Mouse (Mus musculus) thymus, adult 2 months (tissue): Measurements from ENCODE around the gene Bend3. TPM values are rescaled to one million over a fixed set of nuclear protein-coding genes. Genes with fewer than 3 reads are reported as not detected.

ENCODE experiments used
- DNase-seq: peaks from one replicate; pipeline ENCODE4 v3.0.0; 2021
- H3K27ac ChIP-seq: fragments of 200-500 bp; 2 replicates; pipeline ENCODE4 v1.5.1; 2012; ENCODE audit warnings: low read length, control low read depth; ENCODE audit not compliant: control insufficient read depth, insufficient read depth
- H3K27me3 ChIP-seq: fragments of 200-500 bp; 2 replicates; pipeline ENCODE4 v1.6.1; 2012; ENCODE audit warnings: mild to moderate bottlenecking, low read length, moderate library complexity, mixed read lengths; ENCODE audit not compliant: control insufficient read depth, insufficient read depth
- H3K36me3 ChIP-seq: fragments of 200-500 bp; 2 replicates; pipeline ENCODE4 v1.6.1; 2012; ENCODE audit warnings: mild to moderate bottlenecking, low read length, moderate library complexity; ENCODE audit not compliant: control insufficient read depth, insufficient read depth
- H3K4me1 ChIP-seq: fragments of 200-500 bp; replicated peaks from 2 replicates; pipeline ENCODE4 v1.6.1; 2012; ENCODE audit warnings: low read length; ENCODE audit not compliant: control insufficient read depth, insufficient read depth
- H3K4me3 ChIP-seq: fragments of 200-500 bp; 2 replicates; pipeline ENCODE4 v1.5.1; 2012; ENCODE audit warnings: mild to moderate bottlenecking, low read length, control low read depth, moderate library complexity; ENCODE audit not compliant: control insufficient read depth, insufficient read depth
- CTCF ChIP-seq: fragments of 200-500 bp; IDR thresholded peaks from 2 replicates; pipeline ENCODE4 v1.5.1; 2012; ENCODE audit warnings: mild to moderate bottlenecking, control low read depth, low read length, moderate library complexity, borderline replicate concordance; ENCODE audit not compliant: control insufficient read depth, poor library complexity, insufficient read depth; ENCODE audit errors: extremely low read depth
- POLR2A ChIP-seq: fragments of 200-500 bp; IDR thresholded peaks from 2 replicates; pipeline ENCODE4 v1.6.1; 2012; ENCODE audit warnings: mild to moderate bottlenecking, low read length, control low read depth, moderate library complexity; ENCODE audit not compliant: control insufficient read depth, poor library complexity, insufficient read depth; ENCODE audit errors: extremely low read depth
- WGBS: fragments of 180-500 bp; shearing (Covaris S2); methylation state at CpG from one replicate; pipeline ENCODE4 v1.1.7; 2018; 5-methylcytosine and 5-hydroxymethylcytosine counted together
- polyA plus RNA-seq: library from polyadenylated mRNA; depleted of rRNA; stranded (reverse); fragments of >200 nt; gene quantifications from 2 replicates; pipeline ENCODE4 v1.2.3, GENCODE M21; 2012

The Bend3 gene
- polyA plus RNA-seq, 1 experiment: 5.1 TPM

DNA sequence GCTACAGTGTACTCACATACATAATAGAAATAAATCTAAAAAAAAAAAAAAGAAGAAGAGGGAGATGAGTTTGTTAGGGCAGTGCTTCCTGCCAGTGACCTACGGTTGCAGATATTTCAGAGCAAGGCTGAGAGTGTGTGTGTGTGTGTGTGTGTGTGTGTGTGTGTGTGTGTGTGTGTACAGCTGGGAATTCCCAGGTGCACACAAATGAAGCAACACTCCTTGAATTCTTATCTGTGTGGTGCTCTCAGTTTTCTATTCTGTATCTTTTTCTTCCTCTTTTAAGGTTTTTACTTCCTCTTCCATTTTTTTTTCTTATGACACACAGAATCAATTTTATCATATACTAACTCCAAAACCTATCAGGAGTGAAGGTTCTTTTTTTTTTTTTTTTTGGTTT, 25.7 kb downstream of the Bend3 start:
- Histone ChIP-seq H3K27me3 (no peaks in the 10 kb centered on the region), H3K4me1 (peaks cover 5% of the 10 kb centered on the region), H3K4me3 (no peak overlapping the region), H3K36me3 (no peaks in the 10 kb centered on the region), H3K27ac (no peak overlapping the region)
- TF ChIP-seq CTCF (no peak), POLR2A (no peak)
- DNase-seq: no peak
- 44% methylated on average over 1 of the region's 1 CpGs for WGBS

DNA sequence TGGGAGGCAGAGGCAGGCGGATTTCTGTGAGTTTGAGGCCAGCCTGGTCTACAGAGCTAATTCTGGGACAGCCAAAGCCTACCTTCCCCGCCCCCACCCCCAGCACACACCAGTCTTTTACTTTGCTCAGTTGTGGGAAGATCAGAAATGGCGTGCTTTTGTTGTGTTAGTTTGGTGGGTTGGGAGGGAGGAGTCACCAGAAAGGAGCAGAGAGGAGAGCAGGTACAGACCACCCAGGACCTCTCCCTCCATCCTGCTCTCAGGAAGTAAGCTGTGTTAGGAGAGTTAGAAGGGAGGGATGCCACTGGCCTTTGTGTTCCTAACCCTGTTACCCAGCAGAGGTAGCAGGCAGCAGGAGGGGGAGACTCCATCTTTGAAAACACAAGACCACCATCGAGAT, 28.4 kb downstream of the Bend3 start:
- no peak overlapping the region for H3K4me3 ChIP-seq
- peaks cover 5% of the 10 kb centered on the region for H3K4me1 ChIP-seq
- DNase-seq: no peak
- H3K36me3 ChIP-seq: peaks cover 7% of the 10 kb centered on the region
- WGBS: 61% methylated on average over 4 of the region's 4 CpGs
- no peak overlapping the region for H3K27ac ChIP-seq
- no peaks in the 10 kb centered on the region for H3K27me3 ChIP-seq
- no peak for TF ChIP-seq CTCF
- no peak for TF ChIP-seq POLR2A

DNA sequence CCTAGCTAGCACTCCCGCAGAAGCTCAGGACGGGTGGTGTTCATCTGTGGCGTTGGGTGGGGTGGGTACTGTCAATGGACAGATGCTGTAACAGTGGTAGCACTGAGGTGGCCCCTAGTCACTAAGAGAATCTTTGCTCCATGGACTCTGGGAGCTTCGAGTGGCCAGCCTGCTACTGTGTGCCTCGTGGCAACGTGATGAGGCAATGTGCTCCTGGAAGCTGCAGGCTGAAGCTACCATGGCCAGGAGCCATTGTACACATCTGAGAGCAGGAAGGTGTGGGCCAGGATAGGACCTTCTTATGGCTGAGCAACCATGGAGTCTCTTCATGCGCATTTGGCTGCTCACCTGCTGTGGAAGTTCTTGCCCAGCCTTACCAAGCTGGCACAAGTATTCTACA, 30.6 kb downstream of the Bend3 start:
- 99% methylated on average over 7 of the region's 7 CpGs for WGBS
- Histone ChIP-seq H3K36me3 (peaks cover 7% of the 10 kb centered on the region), H3K4me1 (peaks cover 5% of the 10 kb centered on the region), H3K27ac (no peak overlapping the region), H3K4me3 (no peak overlapping the region), H3K27me3 (no peaks in the 10 kb centered on the region)
- DNase-seq: no peak
- TF ChIP-seq POLR2A (no peak), CTCF (no peak)

DNA sequence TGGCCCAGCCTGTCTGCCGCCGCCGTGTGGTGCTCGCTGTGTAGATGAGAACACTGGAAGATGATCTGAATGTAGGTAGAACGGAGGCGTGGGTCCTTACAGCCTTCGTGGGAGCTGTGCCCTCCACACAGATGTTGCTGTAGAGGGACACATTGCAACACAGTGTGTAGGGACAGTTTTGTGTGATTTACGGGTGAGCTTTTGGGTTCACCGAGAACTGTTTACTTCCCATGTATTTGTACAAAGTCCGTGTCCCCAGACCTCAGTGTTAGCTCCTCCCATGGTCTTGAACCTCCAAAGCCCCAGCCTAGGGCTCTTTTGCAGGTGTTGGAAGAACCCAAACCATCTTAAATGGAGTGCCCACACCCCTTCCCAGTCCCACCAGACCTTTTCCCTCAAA, 34.3 kb downstream of the Bend3 start:
- H3K36me3 ChIP-seq: peaks cover 7% of the 10 kb centered on the region
- no peaks in the 10 kb centered on the region for H3K4me1 ChIP-seq
- no peak for DNase-seq
- no peak overlapping the region for H3K4me3 ChIP-seq
- TF ChIP-seq POLR2A (no peak), CTCF (no peak)
- no peaks in the 10 kb centered on the region for H3K27me3 ChIP-seq
- no peak overlapping the region for H3K27ac ChIP-seq
- WGBS: 98% methylated on average over 10 of the region's 10 CpGs

DNA sequence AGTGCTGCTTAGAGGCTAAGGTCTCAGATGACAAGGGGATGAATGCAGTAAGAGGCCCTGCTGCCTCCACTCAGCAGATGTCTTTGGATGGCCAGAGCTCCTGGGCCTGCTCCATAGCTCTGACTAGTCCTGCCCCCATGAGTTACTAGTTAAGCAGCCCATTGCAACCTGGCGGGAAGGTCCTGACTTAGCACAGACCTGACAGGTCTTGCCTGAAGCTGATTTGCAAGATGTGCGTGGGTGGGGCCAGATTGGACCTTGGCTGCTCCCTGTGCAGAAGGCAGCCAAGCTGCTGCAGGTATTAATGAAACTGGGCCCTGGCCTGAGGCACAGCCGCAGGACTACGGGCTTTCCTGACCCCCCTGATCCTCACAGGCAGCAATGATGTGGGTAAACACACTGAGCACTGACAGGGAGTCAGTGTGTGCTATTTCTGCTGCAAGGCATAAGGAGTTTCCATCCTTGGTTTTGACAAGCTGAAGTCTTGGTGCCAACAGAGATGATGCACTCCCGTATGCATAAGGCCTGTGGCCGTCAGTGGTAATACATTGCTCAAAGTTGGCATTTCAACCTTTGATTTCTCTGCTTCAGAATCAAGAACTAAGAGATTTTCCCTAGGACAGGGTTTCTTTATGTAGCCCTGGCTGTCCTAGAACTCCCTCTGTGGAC, 38.5 kb downstream of the Bend3 start:
- DNase-seq: no peak
- 96% methylated on average over 6 of the region's 6 CpGs for WGBS
- TF ChIP-seq POLR2A (no peak), CTCF (no peak)
- H3K27me3 ChIP-seq: no peaks in the 10 kb centered on the region
- H3K27ac ChIP-seq: no peak overlapping the region
- H3K36me3 ChIP-seq: no peaks in the 10 kb centered on the region
- no peaks in the 10 kb centered on the region for H3K4me1 ChIP-seq
- no peak overlapping the region for H3K4me3 ChIP-seq

DNA sequence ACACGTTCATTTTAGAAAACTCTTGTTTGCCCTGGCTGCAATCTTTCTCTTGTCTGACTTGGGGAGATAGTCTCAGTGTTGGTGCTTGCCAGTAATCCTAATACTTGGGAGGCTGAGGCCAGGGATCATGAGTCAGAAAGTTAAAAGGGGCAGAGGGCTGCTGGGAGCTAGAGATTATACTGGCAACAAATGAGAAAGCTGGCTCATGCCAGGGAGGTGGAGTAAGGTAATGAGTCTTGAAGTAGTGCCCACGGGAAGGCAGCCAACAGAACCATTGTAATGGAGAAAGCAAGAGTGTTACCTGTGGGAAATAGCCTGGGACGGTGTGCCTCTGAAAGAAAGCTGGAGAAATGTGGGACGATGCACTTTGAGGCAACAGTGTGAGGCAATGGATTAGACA, 39.2 kb downstream of the Bend3 start:
- no peak for DNase-seq

DNA sequence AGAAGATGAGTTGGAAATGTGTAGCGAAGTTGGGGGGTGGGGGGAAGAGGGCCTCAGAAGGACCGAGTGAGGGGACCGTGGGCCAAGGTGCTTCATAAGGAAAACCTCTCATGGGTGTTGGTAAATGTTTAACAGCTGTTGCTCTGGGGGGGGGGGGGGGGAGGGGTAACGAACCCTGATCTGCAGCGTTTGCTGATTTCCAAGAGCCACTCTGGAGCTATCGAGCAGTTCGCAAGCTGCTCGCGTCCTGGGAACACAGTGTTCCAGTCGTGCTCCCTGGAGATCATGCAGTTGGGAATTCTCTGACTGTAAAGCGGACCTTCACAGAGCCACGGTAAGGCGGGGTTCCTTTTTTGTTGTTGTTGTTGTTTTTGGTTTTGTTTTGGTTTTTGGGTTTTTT, 39.7 kb downstream of the Bend3 start:
- TF ChIP-seq POLR2A (no peak), CTCF (no peak)
- Histone ChIP-seq H3K27me3 (no peaks in the 10 kb centered on the region), H3K4me3 (no peak overlapping the region), H3K36me3 (no peaks in the 10 kb centered on the region), H3K4me1 (no peaks in the 10 kb centered on the region), H3K27ac (no peak overlapping the region)
- no peak for DNase-seq
- WGBS: 95% methylated on average over 11 of the region's 13 CpGs

More for the DNA sequence above, 39.2 kb downstream of the Bend3 start:
- TF ChIP-seq CTCF: no peak
- TF ChIP-seq POLR2A: no peak
- Histone ChIP-seq H3K36me3 (no peaks in the 10 kb centered on the region), H3K4me3 (no peak overlapping the region), H3K27ac (no peak overlapping the region), H3K27me3 (no peaks in the 10 kb centered on the region), H3K4me1 (no peaks in the 10 kb centered on the region)
- WGBS: 81% methylated on average over 4 of the region's 4 CpGs
